Mouse (Mus musculus) erythroblast, embryonic 14.5 days (primary cell): ENCODE results near the gene Dock4.

Source experiments
- GATA1 ChIP-seq: IDR thresholded peaks from 2 replicates; pipeline ENCODE4 v1.6.1; 2012; ENCODE audit warnings: low read length, inconsistent platforms, mixed read lengths
- TAL1 ChIP-seq: IDR thresholded peaks from 3 replicates; pipeline ENCODE4 v1.6.1; 2012; ENCODE audit warnings: low read length, inconsistent platforms, mixed read lengths

GRCm38 (mm10) chr12:40792184-40792650, 346.5 kb downstream of the Dock4 start:
- TF ChIP-seq GATA1: no peak
- no peak for TF ChIP-seq TAL1
